ENCODE assay signal across 40 mouse cellular contexts in genomic region chr5:145088186-145088585, GRCm38 (mm10). TPM values are rescaled to one million over a fixed set of nuclear protein-coding genes. Genes with fewer than 3 reads are reported as not detected.
DNase-seq lines count a peak whose midpoint lies in the region; ATAC-seq and TF ChIP-seq lines count a peak whose summit lies in the region.
"Had no signal": no experiment of that assay in that cellular context is flagged by ENCODE, and none has a peak within 500 bp of the region (broad histone marks: within the 10 kb centered on the region; RNA-seq: fewer than 3 reads in every experiment).

No protein-coding gene starts in this region.

- H3K4me1 ChIP-seq in heart, adult 2 months (ENCODE audit: control insufficient read depth, insufficient read depth, low read length) = no peaks in the 10 kb centered on the region
- peaks cover 7% of the 10 kb centered on the region; the same call in 1 of the 2 replicates for H3K4me1 ChIP-seq in midbrain, postnatal 0 days (ENCODE audit: insufficient read depth, low read length)
- peaks cover 16% of the 10 kb centered on the region for H3K4me1 ChIP-seq in midbrain, embryonic 15.5 days
- H3K4me1 ChIP-seq in stomach, postnatal 0 days (replicated peaks; ENCODE audit: control insufficient read depth, insufficient read depth) = no peaks in the 10 kb centered on the region
- peaks cover 15% of the 10 kb centered on the region for H3K4me1 ChIP-seq in kidney, embryonic 15.5 days

- no peak for ATAC-seq in midbrain, postnatal 0 days (ENCODE audit: low FRiP score)
- ATAC-seq in midbrain, embryonic 15.5 days (replicated peaks) = no peak
- no peak for ATAC-seq in stomach, postnatal 0 days (ENCODE audit: low FRiP score, low TSS enrichment)
- no peak for ATAC-seq in kidney, embryonic 15.5 days (replicated peaks; ENCODE audit: low FRiP score)
- ATAC-seq: forebrain, embryonic 15.5 days; intestine, postnatal 0 days had no signal

- H3K27me3 ChIP-seq in heart, adult 2 months (ENCODE audit: control insufficient read depth, insufficient read depth, low read length) = no peaks in the 10 kb centered on the region
- H3K27me3 ChIP-seq in midbrain, postnatal 0 days (ENCODE audit: insufficient read depth, low read length) = no peaks in the 10 kb centered on the region
- H3K27me3 ChIP-seq in midbrain, embryonic 15.5 days (replicated peaks) = no peaks in the 10 kb centered on the region
- H3K27me3 ChIP-seq in stomach, postnatal 0 days (ENCODE audit: control insufficient read depth, insufficient read depth, low read length) = no peaks in the 10 kb centered on the region
- H3K27me3 ChIP-seq in kidney, embryonic 15.5 days = no peaks in the 10 kb centered on the region
- H3K27me3 ChIP-seq: CH12.LX; embryonic facial prominence, embryonic 12.5 days; forebrain, embryonic 15.5 days; hindbrain, embryonic 12.5 days; liver, embryonic 15.5 days; lung, embryonic 15.5 days; megakaryocyte, embryonic 14.5 days; midbrain, embryonic 12.5 days; neural tube, embryonic 15.5 days had no signal

- no peak for TF ChIP-seq EP300 in heart, adult 2 months (IDR thresholded peaks at IDR 0.05; ENCODE audit: insufficient read depth, low read depth, low read length)
- TF ChIP-seq EP300 in stomach, postnatal 0 days (optimal IDR thresholded peaks at IDR 0.05) = no peak

- H3K27ac ChIP-seq in heart, adult 2 months = no peak overlapping the region
- no peak overlapping the region for H3K27ac ChIP-seq in midbrain, postnatal 0 days (ENCODE audit: low read depth, low read length)
- H3K27ac ChIP-seq in midbrain, embryonic 15.5 days = no peak overlapping the region
- no peak overlapping the region for H3K27ac ChIP-seq in stomach, postnatal 0 days (replicated peaks)
- no peak overlapping the region for H3K27ac ChIP-seq in kidney, embryonic 15.5 days
- H3K27ac ChIP-seq: embryonic facial prominence, embryonic 12.5 days; forebrain, embryonic 15.5 days; hindbrain, embryonic 12.5 days; liver, embryonic 15.5 days; lung, embryonic 15.5 days; midbrain, embryonic 12.5 days; neural tube, embryonic 15.5 days had no signal

- WGBS in heart, adult 2 months = 100% methylated on average over 2 of the region's 2 CpGs
- WGBS in midbrain, postnatal 0 days = 96% methylated on average over 2 of the region's 2 CpGs
- 100% methylated on average over 2 of the region's 2 CpGs for WGBS in midbrain, embryonic 15.5 days
- 95% methylated on average over 2 of the region's 2 CpGs for WGBS in stomach, postnatal 0 days
- WGBS in kidney, embryonic 15.5 days = 93% methylated on average over 2 of the region's 2 CpGs

- H3K4me3 ChIP-seq in heart, adult 2 months = no peak overlapping the region
- no peak overlapping the region for H3K4me3 ChIP-seq in midbrain, postnatal 0 days (ENCODE audit: low read depth, low read length)
- H3K4me3 ChIP-seq in midbrain, embryonic 15.5 days = no peak overlapping the region
- no peak overlapping the region for H3K4me3 ChIP-seq in stomach, postnatal 0 days (ENCODE audit: low read depth, low read length)
- H3K4me3 ChIP-seq in kidney, embryonic 15.5 days (replicated peaks) = no peak overlapping the region
- H3K4me3 ChIP-seq: embryonic facial prominence, embryonic 12.5 days; forebrain, embryonic 15.5 days; hindbrain, embryonic 12.5 days; liver, embryonic 15.5 days; lung, embryonic 15.5 days; megakaryocyte, embryonic 14.5 days; midbrain, embryonic 12.5 days; neural tube, embryonic 15.5 days had no signal

- TF ChIP-seq CTCF in heart, adult 2 months (IDR thresholded peaks at IDR 0.05) = peak; percentile 27; the same call in 1 of the 2 replicates
- peak; percentile 27 for TF ChIP-seq CTCF in midbrain, postnatal 0 days (IDR thresholded peaks at IDR 0.05)
- TF ChIP-seq CTCF in stomach, postnatal 0 days (IDR thresholded peaks at IDR 0.05; ENCODE audit: low read depth) = peak; percentile 40; the same call in 1 of the 2 replicates

- no peaks in the 10 kb centered on the region for H3K9me3 ChIP-seq in midbrain, postnatal 0 days (ENCODE audit: low read length)
- no peaks in the 10 kb centered on the region for H3K9me3 ChIP-seq in midbrain, embryonic 15.5 days
- H3K9me3 ChIP-seq in stomach, postnatal 0 days (ENCODE audit: control insufficient read depth, low read length) = no peaks in the 10 kb centered on the region
- H3K9me3 ChIP-seq in kidney, embryonic 15.5 days (replicated peaks) = no peaks in the 10 kb centered on the region
- H3K9me3 ChIP-seq: embryonic facial prominence, embryonic 12.5 days; forebrain, embryonic 15.5 days; hindbrain, embryonic 12.5 days; liver, embryonic 15.5 days; lung, embryonic 15.5 days; megakaryocyte, embryonic 14.5 days; midbrain, embryonic 12.5 days; neural tube, embryonic 15.5 days had no signal

- no peak for TF ChIP-seq POLR2A in heart, adult 2 months (IDR thresholded peaks at IDR 0.05; ENCODE audit: insufficient read depth, low read depth, low read length)

- no peak overlapping the region for H3K9ac ChIP-seq in heart, adult 2 months (ENCODE audit: low read depth, low read length)
- H3K9ac ChIP-seq in midbrain, postnatal 0 days (replicated peaks; ENCODE audit: low read length, poor library complexity, severe bottlenecking) = no peak overlapping the region
- no peak overlapping the region for H3K9ac ChIP-seq in midbrain, embryonic 15.5 days
- no peak overlapping the region for H3K9ac ChIP-seq in stomach, postnatal 0 days (ENCODE audit: low read length)
- H3K9ac ChIP-seq in kidney, embryonic 15.5 days = no peak overlapping the region
- H3K9ac ChIP-seq: embryonic facial prominence, embryonic 12.5 days; forebrain, embryonic 15.5 days; hindbrain, embryonic 12.5 days; liver, embryonic 15.5 days; lung, embryonic 15.5 days; midbrain, embryonic 12.5 days; neural tube, embryonic 15.5 days had no signal

- H3K4me2 ChIP-seq in midbrain, postnatal 0 days (ENCODE audit: low read depth, low read length, poor library complexity, severe bottlenecking) = no peak overlapping the region
- H3K4me2 ChIP-seq in midbrain, embryonic 15.5 days = no peak overlapping the region
- no peak overlapping the region for H3K4me2 ChIP-seq in stomach, postnatal 0 days (replicated peaks; ENCODE audit: low read depth)
- H3K4me2 ChIP-seq in kidney, embryonic 15.5 days = no peak overlapping the region
- H3K4me2 ChIP-seq: embryonic facial prominence, embryonic 12.5 days; forebrain, embryonic 15.5 days; hindbrain, embryonic 12.5 days; liver, embryonic 15.5 days; lung, embryonic 15.5 days; midbrain, embryonic 12.5 days; neural tube, embryonic 15.5 days had no signal

- DNase-seq in heart, adult 2 months = no peak
- DNase-seq in heart, postnatal 36 days = no peak
- no peak for DNase-seq in midbrain, postnatal 0 days (ENCODE audit: low spot score)
- DNase-seq in R1 (ENCODE audit: low read depth, low spot score) = peak; percentile 66
- no peak for DNase-seq in stomach, postnatal 0 days (ENCODE audit: low spot score)
- no peak for DNase-seq in cerebellum, postnatal 10 days
- DNase-seq: adrenal gland, postnatal 10 days; cerebellum, adult 8-10 months; cerebellum, postnatal 36 days; embryo, embryonic 11 days; heart, postnatal 14 days; kidney, adult 9 months; kidney, postnatal 14 days; lung, postnatal 36 days; right cerebral cortex, postnatal 25 days; spleen, adult 18-20 months; thymus, postnatal 4 days had no signal

- H3K36me3 ChIP-seq in heart, adult 2 months (ENCODE audit: control insufficient read depth, insufficient read depth, low read length) = peaks cover 6% of the 10 kb centered on the region; the same call in 1 of the 2 replicates
- peaks cover 12% of the 10 kb centered on the region for H3K36me3 ChIP-seq in midbrain, postnatal 0 days (ENCODE audit: insufficient read depth, low read length)
- H3K36me3 ChIP-seq in midbrain, embryonic 15.5 days (replicated peaks) = peaks cover 11% of the 10 kb centered on the region
- peaks cover 10% of the 10 kb centered on the region; the same call in 1 of the 2 replicates for H3K36me3 ChIP-seq in stomach, postnatal 0 days (ENCODE audit: control insufficient read depth, insufficient read depth, low read length)
- H3K36me3 ChIP-seq in kidney, embryonic 15.5 days = peaks cover 43% of the 10 kb centered on the region

- intact Hi-C loops in heart, adult 2 months (cut with DNase I) = no loop called here
- intact Hi-C loops in heart, postnatal 36 days (cut with DNase I) = no loop called here

- H3K79me2 ChIP-seq in heart, adult 2 months (replicated peaks; ENCODE audit: control insufficient read depth, insufficient read depth, low read length) = peaks cover 12% of the 10 kb centered on the region

RNA-seq across cellular contexts. Expression of gene Kpna7, which starts 4.4 kb away (rescaled TPM):
- not detected for total RNA-seq in heart, adult 2 months (2021)
- not detected in 2 replicates for polyA plus RNA-seq in heart, adult 2 months (2012; rRNA removed)
- not detected for total RNA-seq in heart, postnatal 36 days (2021)
- total RNA-seq in midbrain, postnatal 0 days (2014; rRNA removed) = not detected in 2 replicates
- not detected in 2 replicates for polyA plus RNA-seq in midbrain, postnatal 0 days (2015; fragmentation: Nextera tagmentation; extraction: Ambion mirVana)
- polyA plus RNA-seq in midbrain, embryonic 15.5 days (2015; fragmentation: Nextera tagmentation; extraction: Ambion mirVana) = not detected in 2 replicates
- polyA plus RNA-seq in stomach, postnatal 0 days (2015; fragmentation: Nextera tagmentation; extraction: Ambion mirVana) = 0.10 and 0.17 TPM in 2 replicates
- polyA plus RNA-seq in kidney, embryonic 15.5 days (2015; fragmentation: Nextera tagmentation; extraction: Ambion mirVana) = not detected in 2 replicates
- total RNA-seq: adrenal gland, postnatal 10 days; CH12.LX; gastrocnemius, adult 8-10 months; heart, postnatal 14 days; layer of hippocampus, adult 18-20 months; layer of hippocampus, postnatal 25 days; left cerebral cortex, postnatal 10 days; liver, adult 2 months; monocyte, adult 5-6 weeks had no signal
- polyA plus RNA-seq: embryonic facial prominence, embryonic 12.5 days; forebrain, embryonic 15.5 days; frontal cortex, adult 2 months; gonadal fat pad, adult 2 months; heart, embryonic 14.5 days; hindbrain, embryonic 12.5 days; liver, adult 2 months; lung, embryonic 15.5 days; midbrain, embryonic 12.5 days; neural tube, embryonic 15.5 days had no signal

RNA-seq across cellular contexts. Expression of gene Arpc1a, which starts 4.6 kb away (rescaled TPM):
- 10 to 100 TPM; 60.4 to 64.4 TPM for total RNA-seq in heart, adult 2 months (2021)
- 67.8 and 79.9 TPM in 2 replicates for polyA plus RNA-seq in heart, adult 2 months (2012; rRNA removed)
- 10 to 100 TPM; 63.4 to 64.3 TPM for total RNA-seq in heart, postnatal 36 days (2021)
- 148 and 151 TPM in 2 replicates for total RNA-seq in midbrain, postnatal 0 days (2014; rRNA removed)
- 238 and 244 TPM in 2 replicates for polyA plus RNA-seq in midbrain, postnatal 0 days (2015; fragmentation: Nextera tagmentation; extraction: Ambion mirVana)
- polyA plus RNA-seq in midbrain, embryonic 15.5 days (2015; fragmentation: Nextera tagmentation; extraction: Ambion mirVana) = 251 and 263 TPM in 2 replicates
- 142 and 145 TPM in 2 replicates for polyA plus RNA-seq in stomach, postnatal 0 days (2015; fragmentation: Nextera tagmentation; extraction: Ambion mirVana)
- 138 and 140 TPM in 2 replicates for polyA plus RNA-seq in kidney, embryonic 15.5 days (2015; fragmentation: Nextera tagmentation; extraction: Ambion mirVana)

RNA-seq across cellular contexts. Expression of gene Arpc1b, which starts 25.8 kb away (rescaled TPM):
- 10 to 100 TPM; 60.8 to 75.0 TPM for total RNA-seq in heart, adult 2 months (2021)
- 133 and 137 TPM in 2 replicates for polyA plus RNA-seq in heart, adult 2 months (2012; rRNA removed)
- 10 to 100 TPM; 71.7 to 84.7 TPM for total RNA-seq in heart, postnatal 36 days (2021)
- total RNA-seq in midbrain, postnatal 0 days (2014; rRNA removed) = 32.4 TPM in 2 replicates
- 53.7 and 56.0 TPM in 2 replicates for polyA plus RNA-seq in midbrain, postnatal 0 days (2015; fragmentation: Nextera tagmentation; extraction: Ambion mirVana)
- polyA plus RNA-seq in midbrain, embryonic 15.5 days (2015; fragmentation: Nextera tagmentation; extraction: Ambion mirVana) = 59.5 and 73.1 TPM in 2 replicates
- polyA plus RNA-seq in stomach, postnatal 0 days (2015; fragmentation: Nextera tagmentation; extraction: Ambion mirVana) = 283 and 304 TPM in 2 replicates
- 294 and 313 TPM in 2 replicates for polyA plus RNA-seq in kidney, embryonic 15.5 days (2015; fragmentation: Nextera tagmentation; extraction: Ambion mirVana)

RNA-seq across cellular contexts. Expression of gene 1700018F24Rik, which starts 45.4 kb away (rescaled TPM):
- total RNA-seq in heart, adult 2 months (2021) = not detected
- polyA plus RNA-seq in heart, adult 2 months (2012; rRNA removed) = not detected in 2 replicates
- total RNA-seq in heart, postnatal 36 days (2021) = not detected
- total RNA-seq in midbrain, postnatal 0 days (2014; rRNA removed) = not detected in 2 replicates
- polyA plus RNA-seq in midbrain, postnatal 0 days (2015; fragmentation: Nextera tagmentation; extraction: Ambion mirVana) = not detected in 2 replicates
- not detected in 2 replicates for polyA plus RNA-seq in midbrain, embryonic 15.5 days (2015; fragmentation: Nextera tagmentation; extraction: Ambion mirVana)
- not detected in 2 replicates for polyA plus RNA-seq in stomach, postnatal 0 days (2015; fragmentation: Nextera tagmentation; extraction: Ambion mirVana)
- polyA plus RNA-seq in kidney, embryonic 15.5 days (2015; fragmentation: Nextera tagmentation; extraction: Ambion mirVana) = not detected in 2 replicates
- total RNA-seq: adrenal gland, postnatal 10 days; CH12.LX; gastrocnemius, adult 8-10 months; heart, postnatal 14 days; layer of hippocampus, adult 18-20 months; layer of hippocampus, postnatal 25 days; left cerebral cortex, postnatal 10 days; liver, adult 2 months; monocyte, adult 5-6 weeks had no signal
- polyA plus RNA-seq: embryonic facial prominence, embryonic 12.5 days; forebrain, embryonic 15.5 days; frontal cortex, adult 2 months; gonadal fat pad, adult 2 months; heart, embryonic 14.5 days; hindbrain, embryonic 12.5 days; intestine, postnatal 0 days; limb, embryonic 11.5 days; liver, adult 2 months; liver, embryonic 15.5 days; midbrain, embryonic 12.5 days; neural tube, embryonic 15.5 days; thymus, postnatal 0 days had no signal

RNA-seq across cellular contexts. Expression of gene Pdap1, which starts 51.9 kb away (rescaled TPM):
- 10 to 100 TPM; 37.8 to 38.5 TPM for total RNA-seq in heart, adult 2 months (2021)
- 16.1 and 19.5 TPM in 2 replicates for polyA plus RNA-seq in heart, adult 2 months (2012; rRNA removed)
- 10 to 100 TPM; 39.3 to 45.7 TPM for total RNA-seq in heart, postnatal 36 days (2021)
- total RNA-seq in midbrain, postnatal 0 days (2014; rRNA removed) = 47.7 TPM in 2 replicates
- polyA plus RNA-seq in midbrain, postnatal 0 days (2015; fragmentation: Nextera tagmentation; extraction: Ambion mirVana) = 120 and 141 TPM in 2 replicates
- 102 and 117 TPM in 2 replicates for polyA plus RNA-seq in midbrain, embryonic 15.5 days (2015; fragmentation: Nextera tagmentation; extraction: Ambion mirVana)
- 51.1 and 62.0 TPM in 2 replicates for polyA plus RNA-seq in stomach, postnatal 0 days (2015; fragmentation: Nextera tagmentation; extraction: Ambion mirVana)
- polyA plus RNA-seq in kidney, embryonic 15.5 days (2015; fragmentation: Nextera tagmentation; extraction: Ambion mirVana) = 104 and 106 TPM in 2 replicates
